Mouse (Mus musculus): ENCODE data around the gene Nob1. TPM values are rescaled to one million over a fixed set of nuclear protein-coding genes. Genes with fewer than 3 reads are reported as not detected.

The Nob1 gene
- polyA plus RNA-seq, 1 experiment from 2014 or later: 110 TPM

DNA sequence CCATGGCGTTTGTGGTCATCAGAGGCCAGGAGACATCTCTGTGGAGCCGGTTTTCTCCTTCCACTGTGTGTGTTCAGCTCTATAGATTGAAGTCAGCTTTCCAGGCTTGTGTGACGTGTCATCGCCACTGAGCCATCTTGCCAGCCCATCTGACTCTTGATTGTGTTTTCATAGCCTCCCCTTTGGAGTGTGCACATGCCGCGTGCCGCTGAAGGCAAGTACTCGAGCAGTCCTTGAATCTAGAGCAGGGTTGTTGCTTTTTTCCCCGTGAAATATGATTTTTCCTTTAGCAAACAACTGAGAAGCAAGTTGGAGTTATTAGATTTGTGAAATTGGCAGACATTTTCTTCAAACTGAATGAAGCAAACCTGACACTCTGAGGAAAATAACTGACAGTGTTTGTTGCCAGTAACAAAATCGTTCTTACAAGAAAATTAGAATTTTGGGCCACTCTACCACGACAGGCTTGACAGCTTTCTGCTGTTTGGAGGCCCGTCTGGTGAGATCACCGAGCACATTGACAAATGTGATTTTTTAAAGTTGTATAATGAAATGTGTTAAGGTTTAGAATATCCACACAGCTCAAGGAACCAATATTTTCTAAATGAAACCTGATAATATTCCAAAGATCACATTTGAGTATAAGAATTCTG, 26.7 kb upstream of the Nob1 start:
- WGBS: 94% methylated on average over 13 of the region's 13 CpGs
- Histone ChIP-seq H3K27ac (no peak overlapping the region), H3K4me3 (no peak overlapping the region), H3K27me3 (ENCODE audit: low read depth, poor library complexity, severe bottlenecking) (no peaks in the 10 kb centered on the region), H3K36me3 (peaks cover 29% of the 10 kb centered on the region), H3K4me1 (peaks cover 15% of the 10 kb centered on the region), H3K9me3 (replicated peaks) (no peaks in the 10 kb centered on the region)
- no peak for DNase-seq (ENCODE audit: low spot score)

DNA sequence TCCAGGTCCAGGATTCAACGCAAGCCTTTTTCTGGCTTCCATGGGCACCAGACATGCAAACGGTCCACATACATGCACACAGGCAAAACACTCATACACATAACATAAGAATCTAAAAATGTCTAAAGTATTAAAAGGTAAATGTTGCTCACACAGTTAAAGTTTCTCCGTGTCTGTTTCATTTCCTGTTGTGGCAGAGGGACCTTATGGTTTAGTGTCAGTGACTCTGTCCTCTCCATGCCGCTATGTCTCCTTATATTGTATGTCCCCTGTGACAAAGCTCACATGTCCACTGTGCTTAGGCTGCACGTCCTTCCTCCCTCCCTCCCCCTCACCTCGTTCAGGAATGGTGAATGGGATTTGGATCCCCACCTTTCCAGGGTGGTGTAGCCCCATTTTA, 24.8 kb upstream of the Nob1 start:
- no peak for DNase-seq (ENCODE audit: low spot score)
- no peak overlapping the region for H3K4me3 ChIP-seq
- peaks cover 15% of the 10 kb centered on the region for H3K4me1 ChIP-seq
- no peaks in the 10 kb centered on the region for H3K27me3 ChIP-seq (ENCODE audit: low read depth, poor library complexity, severe bottlenecking)
- H3K9me3 ChIP-seq (replicated peaks): no peaks in the 10 kb centered on the region
- H3K27ac ChIP-seq: no peak overlapping the region; the same call in 1 of the 2 replicates
- 86% methylated on average over 6 of the region's 6 CpGs for WGBS
- peaks cover 24% of the 10 kb centered on the region for H3K36me3 ChIP-seq

DNA sequence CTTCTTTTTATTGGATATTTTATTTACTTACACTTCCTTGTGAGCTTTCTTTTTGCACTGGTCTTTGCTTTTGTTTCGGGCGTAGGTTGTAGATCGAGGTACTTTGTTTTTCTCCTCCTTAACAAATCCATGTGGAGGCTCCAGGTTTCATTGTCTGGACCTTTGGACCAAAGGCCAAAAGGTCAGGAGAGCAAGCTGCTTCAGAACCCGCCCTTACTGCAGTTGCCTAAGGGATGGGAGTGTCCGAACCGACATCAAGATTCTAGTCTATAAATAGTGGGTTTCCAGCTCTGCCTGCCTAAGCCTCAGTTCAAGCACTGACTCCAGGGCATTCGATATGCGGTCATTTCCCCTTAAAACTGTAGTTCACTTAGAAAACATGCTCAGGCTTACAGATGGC, 24.3 kb upstream of the Nob1 start:
- Histone ChIP-seq H3K36me3 (peaks cover 20% of the 10 kb centered on the region), H3K27ac (peak overlapping the region; percentile 9; the same call in 1 of the 2 replicates), H3K4me3 (no peak overlapping the region), H3K4me1 (peaks cover 15% of the 10 kb centered on the region), H3K27me3 (ENCODE audit: low read depth, poor library complexity, severe bottlenecking) (no peaks in the 10 kb centered on the region), H3K9me3 (replicated peaks) (no peaks in the 10 kb centered on the region)
- no peak for DNase-seq (ENCODE audit: low spot score)
- WGBS: 63% methylated on average over 8 of the region's 8 CpGs

DNA sequence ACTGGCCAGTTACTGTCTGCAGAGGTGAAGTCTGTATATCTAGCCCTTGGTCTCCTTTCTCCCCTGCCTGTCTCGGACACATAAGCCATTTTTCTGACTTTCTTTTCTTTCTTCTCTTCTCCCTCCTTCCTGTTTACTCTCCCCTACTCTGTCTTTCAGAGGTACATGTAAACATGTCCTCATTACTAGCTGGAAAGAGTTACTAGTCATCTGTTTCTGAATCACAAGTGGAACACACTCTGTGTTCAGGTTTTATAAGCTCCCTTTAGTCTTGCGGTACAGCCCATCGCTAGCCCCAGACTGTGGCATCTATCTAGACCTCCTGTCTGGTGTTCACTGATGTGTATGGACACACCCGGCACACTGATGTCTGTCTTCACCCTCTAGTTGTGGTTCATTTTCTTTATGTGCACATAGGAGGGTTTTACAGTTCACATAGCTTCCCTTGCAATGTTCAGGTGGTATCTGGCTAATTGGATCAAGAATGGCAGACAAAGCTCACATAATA, 23.6 kb upstream of the Nob1 start:
- H3K27ac ChIP-seq: 0 out of 2 replicates have a peak overlapping the region, but pooled peaks have one; percentile 9

DNA sequence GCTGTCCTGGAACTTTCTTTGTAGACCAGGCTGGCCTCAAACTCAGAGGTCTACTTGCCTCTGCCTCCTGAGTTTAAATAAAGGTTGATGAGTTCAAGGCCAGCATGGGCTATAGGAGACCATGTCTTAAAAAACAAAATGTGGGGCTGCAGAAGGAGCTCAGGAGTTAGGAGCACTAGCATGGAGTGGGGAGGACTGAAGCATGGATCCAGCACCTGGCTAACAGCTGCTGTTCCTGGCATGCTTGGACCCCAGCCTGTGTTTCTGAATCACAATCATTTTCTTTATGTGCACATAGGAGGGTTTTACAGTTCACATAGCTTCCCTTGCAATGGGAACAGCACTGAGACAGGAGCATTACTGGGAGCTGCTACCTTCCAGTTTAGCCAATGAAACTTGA, 22.9 kb upstream of the Nob1 start:
- H3K4me1 ChIP-seq: peaks cover 15% of the 10 kb centered on the region
- no peak overlapping the region for H3K27ac ChIP-seq
- H3K36me3 ChIP-seq: peaks cover 12% of the 10 kb centered on the region
- no peak for DNase-seq (ENCODE audit: low spot score)
- no peak overlapping the region for H3K4me3 ChIP-seq
- no peaks in the 10 kb centered on the region for H3K27me3 ChIP-seq (ENCODE audit: low read depth, poor library complexity, severe bottlenecking)
- no peaks in the 10 kb centered on the region for H3K9me3 ChIP-seq (replicated peaks)

More for the DNA sequence above, 23.6 kb upstream of the Nob1 start:
- 84% methylated on average over 4 of the region's 4 CpGs for WGBS
- peaks cover 15% of the 10 kb centered on the region for H3K4me1 ChIP-seq
- H3K36me3 ChIP-seq: peaks cover 14% of the 10 kb centered on the region
- no peaks in the 10 kb centered on the region for H3K9me3 ChIP-seq (replicated peaks)
- DNase-seq (ENCODE audit: low spot score): no peak
- no peak overlapping the region for H3K4me3 ChIP-seq
- no peaks in the 10 kb centered on the region for H3K27me3 ChIP-seq (ENCODE audit: low read depth, poor library complexity, severe bottlenecking)

DNA sequence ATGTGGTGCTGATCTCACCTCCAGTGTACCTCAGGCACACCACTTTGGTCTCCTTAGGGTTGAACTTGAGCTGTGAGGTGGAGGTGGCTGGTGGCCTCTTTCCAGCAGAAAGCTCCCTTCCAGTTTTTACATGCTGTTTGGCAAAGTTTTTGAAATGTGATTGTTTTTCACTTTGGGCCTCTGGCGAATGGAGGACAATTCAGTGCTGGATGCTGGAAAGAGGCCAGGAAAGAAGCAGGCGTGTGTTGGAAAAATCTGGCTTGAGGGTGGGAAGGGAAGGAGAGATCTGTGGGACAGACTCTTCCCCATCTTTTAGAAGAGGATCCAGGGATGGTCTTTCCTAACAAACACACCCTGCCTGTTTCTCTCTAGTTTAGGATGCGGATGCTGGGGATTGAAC, 19.8 kb upstream of the Nob1 start:
- WGBS: 95% methylated on average over 3 of the region's 3 CpGs
- Histone ChIP-seq H3K4me3 (no peak overlapping the region), H3K9me3 (replicated peaks) (no peaks in the 10 kb centered on the region), H3K27ac (no peak overlapping the region), H3K36me3 (peaks cover 18% of the 10 kb centered on the region), H3K27me3 (ENCODE audit: low read depth, poor library complexity, severe bottlenecking) (no peaks in the 10 kb centered on the region), H3K4me1 (peaks cover 15% of the 10 kb centered on the region)
- no peak for DNase-seq (ENCODE audit: low spot score)

DNA sequence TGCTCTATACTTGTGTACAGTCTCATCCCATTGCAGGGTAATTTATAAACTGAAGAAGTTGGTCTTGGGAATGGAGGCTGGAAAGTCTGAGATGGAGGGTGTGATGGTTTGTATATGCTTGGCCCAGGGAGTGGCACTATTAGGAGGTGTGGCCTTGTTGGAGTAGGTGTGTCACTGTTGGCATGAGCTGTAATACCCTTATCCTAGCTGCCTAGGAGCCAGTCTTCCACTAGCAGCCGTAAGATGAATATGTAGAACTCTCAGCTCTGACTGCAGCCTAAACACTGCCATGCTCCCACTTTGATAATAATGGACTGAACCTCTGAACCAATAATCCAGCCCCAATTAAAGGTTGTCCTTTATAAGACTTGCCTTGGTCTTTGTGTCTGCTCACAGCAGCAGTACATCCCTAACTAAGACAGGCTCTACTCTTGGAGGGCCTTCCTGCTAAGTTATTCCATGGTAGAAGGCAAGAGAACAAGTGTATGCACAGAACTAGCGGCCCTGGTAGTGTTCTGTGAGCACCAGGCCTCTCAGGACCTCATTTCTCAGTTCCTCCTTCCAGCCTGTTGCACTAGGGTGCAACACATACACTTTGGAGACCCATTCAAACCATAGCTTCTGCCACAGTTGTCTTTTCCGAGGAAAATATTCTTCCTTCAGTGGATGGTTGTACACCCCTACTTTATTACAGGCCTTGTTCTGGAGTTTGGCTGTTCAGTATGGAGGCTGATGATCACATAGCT, 15.2 kb upstream of the Nob1 start:
- H3K4me3 ChIP-seq: no peak overlapping the region
- H3K4me1 ChIP-seq: peaks cover 18% of the 10 kb centered on the region
- peaks cover 18% of the 10 kb centered on the region for H3K36me3 ChIP-seq
- no peaks in the 10 kb centered on the region for H3K9me3 ChIP-seq (replicated peaks)
- DNase-seq (ENCODE audit: low spot score): no peak
- WGBS: 93% methylated on average over 3 of the region's 3 CpGs
- H3K27me3 ChIP-seq (ENCODE audit: low read depth, poor library complexity, severe bottlenecking): no peaks in the 10 kb centered on the region
- no peak overlapping the region for H3K27ac ChIP-seq

DNA sequence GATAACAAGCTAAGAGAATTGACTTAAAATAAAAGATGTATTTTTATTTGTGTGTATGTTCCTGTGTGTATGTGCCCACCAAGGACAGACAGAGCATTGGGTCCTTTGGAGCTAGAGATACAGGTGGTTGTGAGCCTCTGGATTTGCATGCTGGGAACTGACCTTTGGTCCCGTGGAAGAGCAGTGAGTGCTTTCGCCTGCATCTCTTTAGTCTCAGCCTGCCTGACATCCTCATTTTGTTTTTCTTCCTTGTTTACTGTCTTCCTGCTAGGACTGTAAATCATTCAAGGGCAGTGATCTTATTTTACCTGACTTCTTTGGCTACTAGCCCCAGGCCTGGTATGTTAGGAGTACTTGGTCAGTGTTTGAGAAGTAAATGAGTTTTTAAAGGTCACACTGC, 12.9 kb upstream of the Nob1 start:
- no peak for DNase-seq (ENCODE audit: low spot score)
- H3K4me3 ChIP-seq: no peak overlapping the region
- no peaks in the 10 kb centered on the region for H3K27me3 ChIP-seq (ENCODE audit: low read depth, poor library complexity, severe bottlenecking)
- H3K4me1 ChIP-seq: peaks cover 18% of the 10 kb centered on the region
- H3K27ac ChIP-seq: no peak overlapping the region
- no peaks in the 10 kb centered on the region for H3K9me3 ChIP-seq (replicated peaks)
- H3K36me3 ChIP-seq: peaks cover 13% of the 10 kb centered on the region
- WGBS: 56% methylated on average over 2 of the region's 2 CpGs

DNA sequence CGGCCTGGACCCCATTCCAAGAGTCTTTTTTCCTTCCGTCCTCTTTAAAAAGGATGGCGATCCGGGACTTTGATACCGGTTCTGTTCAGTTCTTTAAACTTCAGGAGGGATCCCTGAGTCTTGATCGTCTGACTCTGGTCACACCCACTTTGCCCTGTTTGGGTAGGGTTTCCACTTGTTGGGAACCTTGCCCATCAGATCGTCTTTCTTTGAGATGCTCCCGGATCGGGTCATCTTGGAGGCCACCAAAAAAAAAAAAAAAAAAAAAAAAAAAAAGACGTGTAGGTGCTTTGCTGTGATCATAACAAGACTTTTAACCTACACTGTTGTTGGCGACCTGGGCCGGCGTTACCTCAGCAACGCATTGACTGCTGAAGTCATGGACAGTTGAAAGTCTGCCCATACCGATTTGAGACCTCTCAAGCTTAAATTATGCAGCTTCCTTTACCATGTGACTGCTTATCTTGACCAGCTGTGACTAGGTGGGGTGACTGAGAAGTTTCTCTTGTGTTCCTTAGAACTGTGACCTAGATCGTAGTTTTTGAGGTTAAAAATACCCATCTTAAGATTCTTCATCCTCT, 12.1 kb upstream of the Nob1 start:
- H3K27me3 ChIP-seq (ENCODE audit: low read depth, poor library complexity, severe bottlenecking): no peaks in the 10 kb centered on the region
- H3K36me3 ChIP-seq: peaks cover 6% of the 10 kb centered on the region
- H3K4me1 ChIP-seq: peaks cover 18% of the 10 kb centered on the region
- 13% methylated on average over 16 of the region's 16 CpGs for WGBS
- peak overlapping the region; percentile 88 for H3K4me3 ChIP-seq
- H3K9me3 ChIP-seq (replicated peaks): no peaks in the 10 kb centered on the region
- H3K27ac ChIP-seq: peak overlapping the region; percentile 95
- DNase-seq (ENCODE audit: low spot score): no peak

DNA sequence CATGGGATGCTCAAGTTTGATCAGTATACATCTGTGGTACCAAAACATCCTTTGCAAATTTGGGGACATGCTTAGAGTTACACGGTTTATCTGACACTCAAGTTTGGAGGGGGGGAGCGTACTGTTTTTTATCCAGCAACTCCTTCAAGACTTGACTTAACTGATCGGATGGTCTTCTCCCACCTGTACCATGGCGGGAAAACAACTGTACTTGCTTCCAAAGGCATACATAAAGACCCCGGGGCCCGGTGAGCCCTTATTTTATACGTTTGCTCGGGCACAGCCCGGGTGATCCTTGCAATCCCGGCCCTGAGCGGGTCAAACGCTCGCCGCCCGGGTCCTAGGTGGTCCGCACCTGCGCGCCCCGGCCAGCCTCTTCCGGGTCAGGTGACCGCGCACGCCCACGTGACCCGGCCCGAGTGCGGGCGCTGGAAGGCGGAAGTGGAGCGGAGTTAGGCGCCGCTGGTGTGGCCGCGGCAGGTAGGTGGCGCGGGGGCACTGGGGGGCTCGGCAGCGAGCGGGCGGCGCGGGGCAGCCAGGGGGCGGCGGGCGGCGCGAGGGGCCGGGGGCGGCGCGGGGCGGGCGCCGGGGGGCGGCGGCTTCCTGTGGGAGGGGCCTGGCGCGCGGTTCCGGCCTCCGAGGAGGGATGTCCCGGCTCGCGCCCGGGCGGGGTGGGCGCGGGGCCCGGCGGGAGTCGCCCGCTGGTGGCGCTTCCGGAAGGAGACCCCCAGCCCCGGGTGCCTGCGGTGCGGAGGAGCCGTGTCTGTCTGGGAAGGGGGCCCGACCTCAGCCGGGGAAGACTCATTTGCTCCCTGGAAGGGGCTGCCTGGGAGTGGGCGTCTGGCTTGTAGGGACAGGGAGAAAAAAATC, 11.3 kb upstream of the Nob1 start, which contains the start of gene Wwp2:
Gene Wwp2, plus strand, starts transcription at position 404 of the 870 bp plus-strand sequence.
- Histone ChIP-seq H3K4me3 (peak within 1 kb of the TSS; percentile 88), H3K4me1 (peaks cover 18% of the 10 kb centered on the region), H3K36me3 (no peaks in the 10 kb centered on the region), H3K9me3 (replicated peaks) (no peaks in the 10 kb centered on the region), H3K27ac (peak within 1 kb of the TSS; percentile 95), H3K27me3 (ENCODE audit: low read depth, poor library complexity, severe bottlenecking) (no peaks in the 10 kb centered on the region)
- DNase-seq (ENCODE audit: low spot score): peak; percentile 94
- WGBS: under 1% methylated on average over 60 of the region's 81 CpGs

DNA sequence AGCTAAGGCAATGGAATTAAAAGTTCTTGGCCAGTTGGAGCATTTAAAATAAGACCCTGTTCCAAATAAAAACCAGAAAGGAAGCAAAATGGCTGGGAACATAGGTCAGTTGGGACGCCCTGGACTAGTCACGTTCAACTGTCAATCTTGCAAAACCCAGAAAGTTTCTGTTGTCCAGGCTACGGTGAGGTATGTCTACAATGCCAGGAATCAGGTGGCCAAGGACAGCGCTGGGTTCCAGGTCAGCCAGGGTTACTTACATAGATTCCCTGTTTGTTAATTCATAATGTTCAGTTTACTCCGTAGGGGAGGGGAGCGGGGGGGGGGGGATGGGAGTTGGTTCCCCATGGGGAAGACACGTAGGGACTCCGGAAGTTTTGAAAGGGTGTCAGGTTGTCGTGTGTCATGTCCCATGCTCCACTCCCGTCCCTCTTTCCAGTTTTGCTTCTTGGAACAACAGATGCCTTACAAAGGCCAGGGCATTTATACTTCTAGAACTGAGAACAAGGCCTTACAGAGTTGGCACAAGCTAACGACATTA, 10.6 kb upstream of the Nob1 start:
- no peaks in the 10 kb centered on the region for H3K27me3 ChIP-seq (ENCODE audit: low read depth, poor library complexity, severe bottlenecking)
- peak; percentile 38 for DNase-seq (ENCODE audit: low spot score)
- WGBS: 43% methylated on average over 11 of the region's 11 CpGs

DNA sequence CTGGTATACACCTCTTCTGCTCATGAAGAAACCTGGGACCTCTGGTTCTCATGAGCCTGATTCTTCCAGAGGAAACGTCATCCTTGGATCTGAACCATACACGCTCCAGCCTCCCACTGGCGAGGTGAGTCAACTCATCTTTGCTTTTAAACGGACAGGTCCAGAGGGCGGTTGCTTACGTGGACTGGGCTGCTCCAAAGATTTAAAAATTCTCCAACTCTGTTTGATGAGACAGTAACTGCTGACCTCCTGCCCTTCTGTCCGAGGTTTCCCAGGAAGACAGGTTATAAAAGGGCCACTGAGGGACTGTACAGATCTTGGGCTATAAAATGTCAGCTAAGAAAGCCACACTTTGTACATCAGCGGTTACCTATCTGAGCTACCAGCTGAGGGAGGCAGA, 6.0 kb upstream of the Nob1 start:
- no peaks in the 10 kb centered on the region for H3K36me3 ChIP-seq
- no peaks in the 10 kb centered on the region for H3K9me3 ChIP-seq (replicated peaks)
- H3K27me3 ChIP-seq (ENCODE audit: low read depth, poor library complexity, severe bottlenecking): no peaks in the 10 kb centered on the region
- WGBS: 78% methylated on average over 8 of the region's 8 CpGs
- no peak overlapping the region for H3K27ac ChIP-seq
- no peak for DNase-seq (ENCODE audit: low spot score)
- H3K4me3 ChIP-seq: no peak overlapping the region
- peaks cover 6% of the 10 kb centered on the region for H3K4me1 ChIP-seq

More for the DNA sequence above, 10.6 kb upstream of the Nob1 start:
- Histone ChIP-seq H3K4me1 (peaks cover 18% of the 10 kb centered on the region), H3K27ac (peak overlapping the region; percentile 95), H3K36me3 (no peaks in the 10 kb centered on the region), H3K4me3 (peak overlapping the region; percentile 88), H3K9me3 (replicated peaks) (no peaks in the 10 kb centered on the region)

Data from limb, embryonic 10.5 days (tissue).